Mouse (Mus musculus) retina, adult 2 months (tissue): ENCODE results near the gene Slc52a3.

ENCODE experiments used
- DNase-seq: peaks from one replicate; pipeline ENCODE4 v3.0.0-alpha.2; 2012; ENCODE audit warnings: low read depth, low spot score

Gene Slc52a3

GRCm38 (mm10) chr2:152048003-152048980 is 52.0 kb downstream of the Slc52a3 start:
- DNase-seq = no peak

DNA sequence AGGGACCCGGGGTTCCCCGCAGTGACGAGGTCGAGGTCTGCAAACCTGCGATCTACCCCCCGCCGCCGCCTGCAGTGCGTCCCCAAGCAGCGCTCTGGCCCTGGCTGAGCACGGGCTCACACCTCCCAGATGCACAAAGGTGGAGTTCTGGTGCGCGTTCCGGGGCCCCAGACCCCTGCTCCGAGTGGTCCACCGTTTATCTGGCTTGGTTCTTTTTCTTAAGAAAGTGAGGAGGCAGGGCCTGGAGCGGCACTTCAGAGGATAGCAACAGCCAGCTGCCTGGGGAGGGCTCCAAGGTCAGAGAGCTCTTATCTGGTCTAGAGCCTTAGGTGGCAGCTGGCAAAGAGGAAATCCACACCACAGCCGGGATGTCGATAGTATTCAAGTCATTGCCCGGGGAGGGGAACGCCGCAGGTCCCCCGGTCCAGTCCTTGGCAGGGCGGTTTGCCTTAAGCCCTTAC is 52.7 kb downstream of the Slc52a3 start:
- no peak for DNase-seq

DNA sequence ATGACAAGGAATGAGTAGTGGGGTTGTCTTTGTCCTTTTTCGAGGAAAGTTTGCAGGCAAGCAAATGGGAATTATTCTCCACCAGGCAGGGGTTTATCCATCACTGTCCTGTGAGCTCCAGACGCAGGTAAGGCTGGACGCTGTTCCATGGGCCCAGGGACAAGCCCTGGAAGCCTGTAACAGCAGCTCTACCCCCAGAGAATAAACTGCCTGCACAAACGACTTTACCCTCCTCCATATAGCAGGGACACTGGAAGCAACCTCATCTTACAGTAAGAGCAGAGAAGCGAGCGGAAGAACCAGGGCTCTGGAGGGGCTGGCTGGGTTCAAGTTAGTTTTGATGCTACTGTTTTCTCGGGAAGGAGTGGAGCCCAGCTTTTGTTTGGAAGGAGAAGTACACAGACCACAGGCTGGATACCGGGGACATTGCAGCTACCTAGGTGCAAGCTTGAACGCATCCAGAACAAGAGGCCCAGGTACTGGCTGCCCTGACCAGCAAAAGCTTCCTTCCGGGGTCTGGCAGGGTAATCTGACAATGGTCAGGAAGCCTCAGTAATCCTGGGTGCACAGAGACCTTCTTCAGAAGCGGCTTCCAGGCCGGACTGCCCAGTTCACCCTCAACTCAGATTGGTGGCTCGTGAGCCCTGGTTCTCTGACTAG is 53.4 kb downstream of the Slc52a3 start:
- no peak for DNase-seq

DNA sequence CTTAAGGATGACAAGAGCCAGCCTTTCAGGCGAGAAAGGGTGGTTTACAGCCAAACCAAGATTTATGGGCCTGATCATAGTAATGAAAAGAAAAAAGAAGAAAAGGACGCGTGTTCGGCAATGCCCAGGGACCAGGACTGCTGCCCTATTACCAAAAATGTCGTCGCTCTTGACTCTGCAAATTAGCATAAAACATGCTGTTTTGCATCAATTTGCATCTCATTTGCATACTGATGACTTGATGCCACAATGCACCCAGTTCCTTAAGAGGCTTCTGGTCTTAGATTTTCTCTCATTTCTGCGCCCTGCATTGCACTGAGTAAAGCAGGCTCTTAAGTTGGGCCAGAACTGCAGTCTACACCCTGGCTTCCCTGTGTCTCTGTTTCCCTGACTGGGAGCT is 54.0 kb downstream of the Slc52a3 start:
- DNase-seq = no peak

DNA sequence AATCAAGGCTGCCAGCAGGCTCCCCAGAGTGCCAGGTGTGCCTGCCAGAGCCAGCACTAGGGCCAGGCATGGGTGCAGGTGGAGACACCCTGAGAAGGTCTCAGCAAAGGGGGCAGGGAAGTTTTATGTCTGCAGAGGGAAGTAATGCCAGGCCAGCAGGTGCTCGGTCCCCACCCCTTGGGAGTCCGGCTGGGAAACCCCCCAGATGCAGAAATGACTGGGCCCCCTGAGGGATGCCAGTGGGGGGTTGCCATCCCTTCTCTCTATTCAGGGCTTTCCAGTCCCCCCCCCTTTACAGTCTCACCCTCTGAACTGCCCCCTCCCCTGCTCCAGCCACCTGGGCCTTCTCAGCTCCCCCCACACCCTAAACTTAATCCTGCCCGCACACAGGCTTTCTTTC is 55.7 kb downstream of the Slc52a3 start:
- no peak for DNase-seq

DNA sequence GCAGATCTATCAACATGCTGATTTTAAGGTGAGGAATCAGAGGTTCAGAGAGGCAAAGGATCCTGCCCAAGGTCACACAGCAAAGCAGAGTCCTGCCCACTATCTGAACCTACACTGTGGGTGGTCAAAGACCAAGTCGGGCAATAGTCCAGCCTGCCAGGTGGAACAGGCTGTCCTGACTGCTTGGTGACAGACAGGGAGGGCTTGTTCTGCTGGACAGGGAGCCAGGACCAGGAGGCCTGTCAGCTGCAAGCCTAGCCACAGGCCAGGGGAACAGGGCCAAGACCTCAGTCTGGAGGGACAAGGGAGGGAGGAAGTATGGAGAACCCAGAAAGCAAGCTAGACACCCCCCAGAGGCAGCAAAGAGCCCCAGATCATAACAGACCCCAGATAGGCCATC is 59.1 kb downstream of the Slc52a3 start:
- no peak for DNase-seq

GRCm38 (mm10) chr2:152056368-152057251 is 60.3 kb downstream of the Slc52a3 start:
- DNase-seq = no peak

DNA sequence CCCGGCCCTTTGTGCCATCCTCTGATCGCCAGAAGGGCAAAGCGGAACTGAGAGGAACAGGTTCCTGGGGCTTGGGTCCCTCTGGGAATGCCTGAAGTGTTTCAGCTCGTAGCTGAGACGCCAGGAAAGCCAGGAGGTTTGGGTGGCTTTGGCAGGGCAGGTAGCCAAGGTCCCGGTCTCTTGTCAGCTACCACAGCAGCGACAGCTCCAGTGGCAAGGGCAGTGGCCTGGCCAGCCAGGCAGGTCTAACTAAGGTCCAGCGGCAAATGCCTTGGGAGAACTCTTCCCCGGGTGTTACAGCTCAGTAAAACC is 60.9 kb downstream of the Slc52a3 start:
- no peak for DNase-seq
